Mouse (Mus musculus): ENCODE data around the gene Trpm6.

Trpm6 gene

DNA sequence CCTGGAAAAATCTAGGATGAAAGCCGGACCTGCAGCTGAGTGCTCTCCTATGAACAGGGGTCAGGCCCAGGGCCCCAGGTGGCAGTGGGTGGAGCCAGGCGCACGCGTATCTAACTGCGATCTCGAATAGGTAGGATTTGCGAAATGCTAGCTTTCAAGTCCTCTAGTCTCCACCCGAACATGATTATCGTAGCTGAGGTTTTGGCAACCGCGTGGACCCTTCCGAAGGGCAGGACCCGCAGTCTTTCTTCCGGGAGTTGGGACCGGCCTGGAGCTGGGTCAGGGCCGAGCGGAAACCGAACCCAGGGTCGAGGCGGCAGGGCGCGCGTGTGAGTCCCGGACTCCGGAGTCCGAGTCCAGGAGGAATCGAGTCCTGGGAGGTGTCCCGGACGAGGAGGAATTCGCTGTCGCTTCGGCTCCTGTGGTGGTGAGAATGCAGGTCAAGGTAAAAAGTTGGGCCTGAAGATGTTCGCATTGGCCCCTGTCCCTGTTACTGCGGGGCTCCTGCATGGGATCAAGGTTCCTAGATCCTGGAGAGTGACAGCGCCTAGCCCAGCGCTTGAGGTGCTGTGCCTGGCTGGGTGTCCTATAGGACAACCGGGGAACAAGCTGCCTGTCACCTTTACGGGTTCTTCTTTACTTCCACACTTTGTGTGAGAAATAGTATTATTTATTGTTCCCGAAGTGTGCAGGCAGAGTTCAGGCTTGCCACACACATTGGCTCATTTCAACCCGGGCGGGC, at the start of gene Trpm6:
Trpm6 (plus strand) TSS at position 386 of the 742 bp plus-strand sequence.
- DNase-seq (ENCODE audit: inconsistent age in 2 of 2, low spot score in 1 of 2) = peak in 1 of 2 experiments; percentile 51

DNA sequence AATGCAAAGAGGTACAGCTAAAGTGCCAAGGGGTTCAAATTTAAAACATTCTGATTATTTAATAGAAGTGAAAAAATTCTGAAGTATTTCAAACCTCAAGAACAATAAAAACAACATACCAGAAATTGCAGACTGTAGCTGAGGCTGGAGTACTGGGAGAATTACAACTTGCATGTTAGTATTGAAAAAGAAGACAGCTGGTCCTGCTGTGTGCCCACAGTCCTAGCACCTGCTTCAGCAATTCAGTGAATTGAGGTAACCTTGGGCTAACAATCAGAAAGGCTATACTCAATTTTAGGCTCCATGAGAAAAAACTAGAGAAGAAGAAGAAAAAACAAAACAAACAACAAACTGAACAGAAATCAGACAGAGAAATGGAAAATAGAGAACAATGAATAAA, 41.7 kb upstream of the Trpm6 start:
- DNase-seq (ENCODE audit: inconsistent age in 2 of 2, low spot score in 1 of 2) = no peak

DNA sequence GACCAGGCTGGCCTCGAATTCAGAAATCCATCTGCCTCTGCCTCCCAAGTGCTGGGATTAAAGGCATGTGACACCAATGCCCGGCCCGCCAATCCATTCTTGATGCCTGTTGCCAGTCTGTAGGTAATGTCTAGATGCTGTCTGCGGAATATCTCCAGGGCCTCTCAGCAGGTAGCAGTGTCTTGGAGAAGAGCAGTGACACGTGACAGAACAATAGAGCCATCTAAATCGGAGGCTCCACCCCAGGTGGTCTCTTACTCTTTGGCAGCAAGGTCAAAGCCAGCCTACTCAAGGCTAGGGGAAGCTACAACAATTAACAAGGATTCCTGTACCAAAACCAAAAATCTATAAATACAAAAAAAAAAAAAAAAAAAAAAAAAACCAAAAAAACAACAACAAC, 38.9 kb upstream of the Trpm6 start:
- DNase-seq (ENCODE audit: inconsistent age in 2 of 2, low spot score in 1 of 2) = no peak

DNA sequence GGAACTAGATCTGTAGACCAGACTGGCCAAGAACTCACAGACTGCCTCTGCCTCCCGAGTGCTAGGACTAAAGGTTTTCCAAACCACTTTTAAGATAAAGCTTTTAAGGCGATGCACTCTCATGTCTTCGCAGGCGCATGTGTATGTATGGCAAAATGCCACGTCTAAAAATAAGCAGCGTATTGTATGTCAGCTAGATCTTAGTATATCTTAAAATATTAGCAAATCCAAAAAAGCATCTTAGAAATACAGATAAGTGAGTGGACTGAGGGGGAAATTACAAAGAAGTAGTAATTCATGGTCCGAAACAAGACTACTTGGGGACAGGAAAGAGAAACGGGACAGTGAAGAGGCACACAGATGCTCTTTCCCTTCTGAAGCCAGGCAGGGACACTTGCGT, 38.2 kb upstream of the Trpm6 start:
- DNase-seq (ENCODE audit: inconsistent age in 2 of 2, low spot score in 1 of 2) = peak in 1 of 2 experiments; percentile 22

DNA sequence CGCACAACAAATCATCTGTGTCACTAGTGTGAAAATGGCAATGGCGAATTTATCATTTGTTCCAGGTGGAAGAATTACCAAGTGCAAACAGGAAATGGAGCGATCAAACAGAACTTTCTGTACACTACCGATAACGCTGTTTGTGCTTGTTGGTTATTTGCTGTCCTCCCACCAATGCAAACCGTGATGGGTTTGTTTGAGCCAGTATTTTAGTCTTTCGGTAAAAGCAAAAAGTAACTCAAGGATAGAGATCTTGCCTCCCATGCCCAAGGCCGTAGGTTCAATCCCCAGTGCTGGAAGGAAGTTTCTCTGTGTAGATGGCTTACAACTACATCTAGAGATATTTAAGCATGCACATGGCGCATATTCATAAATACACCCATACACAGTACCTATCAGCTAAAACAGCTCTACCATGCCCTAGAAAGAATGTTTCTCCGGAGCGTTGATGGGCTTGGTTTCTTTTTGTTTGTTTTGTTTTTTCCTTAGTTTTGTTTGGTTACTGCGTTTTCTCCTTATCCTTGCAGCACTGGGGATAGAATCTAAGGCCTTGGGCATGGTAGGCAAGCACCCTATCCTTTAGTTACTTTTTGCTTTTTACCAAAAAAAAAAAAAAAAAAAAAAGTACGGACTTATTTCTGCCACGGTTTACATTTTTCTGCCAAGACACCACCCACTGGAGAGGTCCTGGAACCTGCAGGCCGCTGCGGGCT, 37.5 kb upstream of the Trpm6 start:
- peak in 1 of 2 experiments; percentile 47 for DNase-seq (ENCODE audit: inconsistent age in 2 of 2, low spot score in 1 of 2)

DNA sequence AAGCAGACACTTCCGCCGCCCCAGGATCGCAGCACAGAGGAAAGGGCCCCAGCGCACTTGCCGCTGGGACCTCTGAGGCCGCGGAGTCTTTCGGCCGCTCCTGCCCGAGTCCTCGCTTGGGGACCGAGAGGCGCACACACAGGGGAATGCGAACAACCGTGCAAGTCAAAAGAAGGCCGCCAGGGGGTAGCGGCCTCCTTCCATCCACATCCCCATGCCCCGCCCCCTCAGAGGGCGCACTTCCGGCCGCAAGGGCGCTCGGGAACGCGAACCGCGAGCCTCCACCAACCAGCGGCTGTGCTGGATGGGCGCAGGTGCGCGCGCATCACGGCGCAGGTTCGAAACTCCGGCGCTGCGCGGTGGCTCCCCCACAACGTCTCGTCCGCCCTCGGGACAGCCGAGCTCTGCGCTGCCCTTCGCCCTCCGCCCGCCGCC, 36.9 kb upstream of the Trpm6 start, which contains the start of gene D030056L22Rik:
D030056L22Rik (plus strand) TSS at position 328 of the 435 bp plus-strand sequence.
- DNase-seq (ENCODE audit: inconsistent age in 2 of 2, low spot score in 1 of 2) = peak; percentile 98 to 99

DNA sequence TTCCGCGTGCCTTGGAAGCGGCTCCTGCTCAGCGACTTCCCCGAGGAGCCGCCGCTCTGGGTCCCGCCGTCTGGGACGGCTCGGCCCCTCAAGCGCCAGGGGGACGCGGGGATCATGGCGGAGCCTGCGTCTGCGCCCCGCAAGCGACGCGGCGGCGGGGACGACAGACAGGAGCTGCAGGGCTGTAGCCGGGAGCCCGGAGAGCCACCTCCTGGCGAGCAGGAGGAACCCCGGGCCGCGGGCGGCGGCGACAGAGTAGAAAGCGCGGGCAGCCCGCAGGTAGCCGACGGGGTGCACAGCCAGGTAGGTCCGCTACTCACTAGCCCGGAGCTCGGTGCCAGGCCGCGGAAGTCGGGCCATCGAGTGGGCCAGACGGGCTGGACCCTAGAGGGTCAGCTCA, 36.4 kb upstream of the Trpm6 start:
- DNase-seq (ENCODE audit: inconsistent age in 2 of 2, low spot score in 1 of 2) = peak; percentile 71 to 82

DNA sequence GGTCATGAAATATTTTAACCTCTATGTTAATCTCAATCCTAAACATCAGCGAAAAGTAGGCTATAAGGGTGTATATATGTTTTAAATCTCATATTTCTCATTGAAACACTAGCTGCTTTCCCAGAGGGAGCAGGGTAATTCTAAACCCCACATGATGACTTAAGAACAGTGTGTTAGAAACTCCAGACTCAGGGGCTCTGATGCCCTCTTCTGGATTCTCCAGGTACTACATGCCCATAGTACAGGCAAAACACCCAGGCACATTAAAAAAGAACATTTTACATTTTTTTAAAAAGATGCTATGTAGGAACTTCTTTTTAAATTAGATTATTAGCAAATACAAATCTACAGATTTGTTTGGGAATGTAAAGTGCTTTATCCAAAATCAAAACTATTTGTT, 33.4 kb upstream of the Trpm6 start:
- peak; percentile 44 to 87 for DNase-seq (ENCODE audit: inconsistent age in 2 of 2, low spot score in 1 of 2)

- no peak for DNase-seq (ENCODE audit: inconsistent age in 2 of 2, low spot score in 1 of 2)
Observed at GRCm38 (mm10) chr19:18720337-18720736, 29.4 kb upstream of the Trpm6 start.

GRCm38 (mm10) chr19:18725186-18725585, 24.6 kb upstream of the Trpm6 start:
- DNase-seq (ENCODE audit: inconsistent age in 2 of 2, low spot score in 1 of 2) = no peak

DNA sequence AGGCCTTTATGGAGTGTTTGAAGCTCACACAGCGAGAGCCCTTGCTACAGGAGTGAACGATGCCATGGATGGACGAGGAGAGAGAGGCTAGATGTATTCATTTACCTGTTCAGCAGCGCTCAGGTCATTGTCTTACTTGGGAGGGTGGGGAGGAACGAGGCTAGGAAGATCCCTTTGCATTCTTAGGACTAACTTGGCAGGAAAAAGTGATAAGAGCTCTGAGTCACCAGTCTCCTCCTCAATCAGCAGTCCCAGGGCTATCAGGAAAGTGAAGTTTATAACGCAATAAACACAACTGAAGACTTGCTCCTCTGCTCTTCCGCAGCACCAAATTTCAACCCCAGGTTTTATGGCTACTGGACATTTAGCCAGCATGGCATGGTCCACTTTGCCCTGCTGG, 19.5 kb upstream of the Trpm6 start:
- DNase-seq (ENCODE audit: inconsistent age in 2 of 2, low spot score in 1 of 2) = no peak

DNA sequence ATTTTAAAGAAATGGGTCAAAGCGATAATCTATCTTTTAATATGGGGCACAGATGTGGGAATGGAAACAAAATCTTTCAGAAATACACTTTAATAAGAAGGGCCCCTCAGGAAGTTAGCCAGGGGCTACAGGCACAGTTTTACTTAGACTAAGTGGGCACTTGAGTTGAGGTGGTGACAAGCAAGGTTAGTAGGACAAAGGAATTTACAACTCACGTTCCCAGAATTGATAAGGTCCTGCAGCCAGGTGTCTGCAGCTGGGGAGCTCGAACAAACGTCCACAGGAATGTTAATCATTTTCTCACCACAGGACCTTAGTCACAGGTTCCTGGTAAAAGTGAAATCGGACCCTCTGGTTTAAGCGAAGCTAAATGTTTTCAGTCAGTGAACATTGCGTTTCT, 18.7 kb upstream of the Trpm6 start:
- no peak for DNase-seq (ENCODE audit: inconsistent age in 2 of 2, low spot score in 1 of 2)

DNA sequence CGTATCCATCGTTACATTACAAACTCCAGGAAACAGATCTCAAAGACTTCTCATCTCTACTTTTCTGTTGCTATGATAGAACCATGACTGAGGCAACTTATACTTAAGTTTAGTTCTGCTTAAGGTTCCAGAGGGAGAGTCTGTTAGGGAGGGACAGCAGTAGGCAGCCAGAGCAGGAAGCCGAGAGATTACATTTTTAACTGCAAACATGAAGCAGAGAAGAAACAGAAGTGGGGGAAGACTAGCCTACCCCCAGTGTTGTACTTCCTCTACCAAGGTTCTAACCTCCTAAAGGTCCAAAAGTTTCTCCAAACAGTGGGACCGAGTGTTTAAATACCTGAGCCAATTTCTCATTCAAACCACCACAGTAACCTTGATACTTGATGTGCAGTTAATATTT, 13.9 kb upstream of the Trpm6 start:
- DNase-seq (ENCODE audit: inconsistent age in 2 of 2, low spot score in 1 of 2) = no peak

GRCm38 (mm10) chr19:18739146-18739545, 10.6 kb upstream of the Trpm6 start:
- DNase-seq (ENCODE audit: inconsistent age in 2 of 2, low spot score in 1 of 2) = no peak

DNA sequence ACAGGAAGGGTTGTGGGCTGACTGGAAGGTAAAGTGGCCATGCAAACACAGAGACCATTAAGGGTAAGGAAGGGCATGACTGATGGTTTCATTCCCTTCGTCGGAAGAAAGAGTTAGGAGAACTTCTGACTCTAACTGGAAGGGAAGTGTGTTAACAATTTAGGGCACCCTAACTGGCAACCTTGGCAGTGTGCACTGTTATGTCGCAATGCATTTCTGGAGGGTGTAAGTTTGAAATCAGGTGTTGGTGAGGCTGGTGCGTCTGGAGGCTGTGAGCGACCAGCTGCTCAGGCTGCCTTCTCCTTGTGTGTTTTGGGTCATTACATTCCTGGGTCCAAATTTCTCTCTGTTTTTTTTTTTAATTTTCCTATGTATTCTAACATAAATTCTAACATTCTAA, 5.8 kb upstream of the Trpm6 start:
- no peak for DNase-seq (ENCODE audit: inconsistent age in 2 of 2, low spot score in 1 of 2)

- DNase-seq (ENCODE audit: inconsistent age in 2 of 2, low spot score in 1 of 2) = no peak
Observed at GRCm38 (mm10) chr19:18746576-18747340, 3.0 kb upstream of the Trpm6 start.

- DNase-seq (ENCODE audit: inconsistent age in 2 of 2, low spot score in 1 of 2) = no peak
Observed at GRCm38 (mm10) chr19:18747379-18747778, 2.4 kb upstream of the Trpm6 start.

GRCm38 (mm10) chr19:18757191-18757590, 7.4 kb downstream of the Trpm6 start:
- no peak for DNase-seq (ENCODE audit: inconsistent age in 2 of 2, low spot score in 1 of 2)

DNA sequence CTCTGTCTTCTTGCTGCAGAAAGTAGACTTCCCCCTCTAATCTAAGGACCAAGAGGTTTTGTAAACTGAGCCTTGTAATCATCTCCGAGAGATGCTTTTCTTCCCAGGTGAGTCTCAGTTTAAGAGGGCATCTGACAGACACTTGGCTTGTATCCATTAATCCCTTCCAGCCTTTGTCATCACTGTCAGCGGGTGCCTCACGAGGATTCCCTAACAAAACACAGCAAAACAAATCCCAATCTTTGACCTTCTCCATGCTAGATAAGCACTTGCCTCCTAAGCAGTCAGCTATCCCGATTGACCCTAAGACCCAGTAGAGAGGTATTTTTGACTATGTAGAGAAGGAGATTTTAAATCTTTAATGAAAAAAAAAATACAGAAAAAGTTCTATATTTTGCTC, 7.9 kb downstream of the Trpm6 start:
- DNase-seq (ENCODE audit: inconsistent age in 2 of 2, low spot score in 1 of 2) = no peak

GRCm38 (mm10) chr19:18758269-18758668, 8.5 kb downstream of the Trpm6 start:
- DNase-seq (ENCODE audit: inconsistent age in 2 of 2, low spot score in 1 of 2) = no peak

GRCm38 (mm10) chr19:18758916-18759315, 9.1 kb downstream of the Trpm6 start:
- DNase-seq (ENCODE audit: inconsistent age in 2 of 2, low spot score in 1 of 2) = peak; percentile 3 to 24

- no peak for DNase-seq (ENCODE audit: inconsistent age in 2 of 2, low spot score in 1 of 2)
Observed at GRCm38 (mm10) chr19:18766399-18766798, 16.6 kb downstream of the Trpm6 start.

Measured in adrenal gland, adult (tissue).